In the genomic region with DNA sequence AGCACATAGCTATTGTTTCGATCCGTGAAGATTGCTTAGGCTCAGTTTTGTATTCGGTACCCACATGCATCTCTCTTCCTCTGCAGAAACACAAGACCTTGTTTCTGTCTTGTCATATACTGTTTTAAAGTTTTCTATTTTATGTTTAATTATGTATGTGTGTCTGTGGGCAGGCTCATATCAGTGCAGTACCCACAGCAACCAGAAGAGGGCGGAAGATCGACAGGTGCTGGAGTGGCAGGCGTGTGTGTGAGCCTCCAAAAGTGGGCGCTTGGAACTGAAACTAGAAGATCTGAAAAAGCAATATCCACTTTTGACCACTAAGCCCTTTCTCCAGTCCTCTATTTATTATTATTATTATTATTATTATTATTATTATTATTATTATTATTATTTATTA, we compare ENCODE assay signal across 12 mouse cellular contexts.
DNase-seq lines count a peak whose midpoint lies in the region; ATAC-seq and TF ChIP-seq lines count a peak whose summit lies in the region.
"Had no signal": no experiment of that assay in that cellular context is flagged by ENCODE, and none has a peak within 500 bp of the region (broad histone marks: within the 10 kb centered on the region; RNA-seq: fewer than 3 reads in every experiment).

No protein-coding gene starts in this region.

- TF ChIP-seq POLR2A in thymus, adult 2 months (IDR thresholded peaks at IDR 0.05; ENCODE audit: control insufficient read depth, extremely low read depth, insufficient read depth, low read length, poor library complexity): no peak

- no peak for ATAC-seq in hindbrain, embryonic 14.5 days (ENCODE audit: low FRiP score)
- ATAC-seq in granulocyte monocyte progenitor cell, adult 5-6 weeks (replicated peaks; ENCODE audit: poor library complexity, severe bottlenecking): peak; percentile 84
- ATAC-seq in midbrain, embryonic 15.5 days (replicated peaks): no peak
- ATAC-seq: forebrain, embryonic 15.5 days had no signal

- H3K4me1 ChIP-seq in hindbrain, embryonic 10.5 days (replicated peaks): no peaks in the 10 kb centered on the region
- H3K4me1 ChIP-seq in hindbrain, embryonic 14.5 days (replicated peaks; ENCODE audit: control insufficient read depth, insufficient read depth, low read length): no peaks in the 10 kb centered on the region
- no peaks in the 10 kb centered on the region for H3K4me1 ChIP-seq in thymus, adult 2 months (replicated peaks; ENCODE audit: control insufficient read depth, insufficient read depth, low read length)
- no peaks in the 10 kb centered on the region for H3K4me1 ChIP-seq in midbrain, embryonic 15.5 days
- H3K4me1 ChIP-seq: forebrain, embryonic 15.5 days; stomach, embryonic 15.5 days had no signal

- 75% methylated on average over 7 of the region's 7 CpGs for WGBS in hindbrain, embryonic 10.5 days
- WGBS in hindbrain, embryonic 14.5 days: 83% methylated on average over 7 of the region's 7 CpGs
- 88% methylated on average over 7 of the region's 7 CpGs for WGBS in thymus, adult 2 months
- 78% methylated on average over 7 of the region's 7 CpGs for WGBS in midbrain, embryonic 15.5 days

- TF ChIP-seq CTCF in thymus, adult 2 months (IDR thresholded peaks at IDR 0.05; ENCODE audit: borderline replicate concordance, control insufficient read depth, extremely low read depth, insufficient read depth, low read length, poor library complexity): peak; percentile 63; the same call in 1 of the 2 replicates

- DNase-seq in hindbrain, embryonic 10.5 days (ENCODE audit: low spot score): peak; percentile 4
- no peak for DNase-seq in hindbrain, embryonic 14.5 days (ENCODE audit: low spot score)
- DNase-seq in thymus, adult 2 months: peak; percentile 39
- no peak for DNase-seq in thymus, adult 18-20 months
- DNase-seq in adrenal gland, adult 8-10 months: no peak
- DNase-seq in heart, adult 9 months (ENCODE audit: low spot score in 2 of 2): no peak
- DNase-seq: adrenal gland, postnatal 25 days; lung, postnatal 14 days had no signal

- no peak overlapping the region for H3K27ac ChIP-seq in hindbrain, embryonic 10.5 days
- no peak overlapping the region for H3K27ac ChIP-seq in hindbrain, embryonic 14.5 days
- H3K27ac ChIP-seq in thymus, adult 2 months (ENCODE audit: control insufficient read depth, insufficient read depth, low read length): no peak overlapping the region
- no peak overlapping the region for H3K27ac ChIP-seq in midbrain, embryonic 15.5 days
- H3K27ac ChIP-seq: forebrain, embryonic 15.5 days; stomach, embryonic 15.5 days had no signal

- H3K4me2 ChIP-seq in hindbrain, embryonic 14.5 days (replicated peaks): no peak overlapping the region
- H3K4me2 ChIP-seq in midbrain, embryonic 15.5 days: no peak overlapping the region
- H3K4me2 ChIP-seq: forebrain, embryonic 15.5 days; stomach, embryonic 15.5 days had no signal

- H3K9ac ChIP-seq in hindbrain, embryonic 14.5 days: no peak overlapping the region
- H3K9ac ChIP-seq in midbrain, embryonic 15.5 days: no peak overlapping the region
- H3K9ac ChIP-seq: forebrain, embryonic 15.5 days; stomach, embryonic 15.5 days had no signal

- H3K27me3 ChIP-seq in hindbrain, embryonic 10.5 days (ENCODE audit: insufficient read depth, poor library complexity, severe bottlenecking): no peaks in the 10 kb centered on the region
- H3K27me3 ChIP-seq in hindbrain, embryonic 14.5 days (ENCODE audit: control insufficient read depth, insufficient read depth, low read length): no peaks in the 10 kb centered on the region
- no peaks in the 10 kb centered on the region for H3K27me3 ChIP-seq in thymus, adult 2 months (ENCODE audit: control insufficient read depth, insufficient read depth, low read length)
- H3K27me3 ChIP-seq in midbrain, embryonic 15.5 days (replicated peaks): no peaks in the 10 kb centered on the region
- H3K27me3 ChIP-seq: forebrain, embryonic 15.5 days; stomach, embryonic 15.5 days had no signal

- H3K36me3 ChIP-seq in hindbrain, embryonic 10.5 days: no peaks in the 10 kb centered on the region
- no peaks in the 10 kb centered on the region for H3K36me3 ChIP-seq in hindbrain, embryonic 14.5 days (replicated peaks; ENCODE audit: control insufficient read depth, insufficient read depth)
- H3K36me3 ChIP-seq in thymus, adult 2 months (ENCODE audit: control insufficient read depth, insufficient read depth, low read length): no peaks in the 10 kb centered on the region
- H3K36me3 ChIP-seq in midbrain, embryonic 15.5 days (replicated peaks): no peaks in the 10 kb centered on the region
- H3K36me3 ChIP-seq: forebrain, embryonic 15.5 days; stomach, embryonic 15.5 days had no signal

- H3K4me3 ChIP-seq in hindbrain, embryonic 10.5 days: no peak overlapping the region
- no peak overlapping the region for H3K4me3 ChIP-seq in hindbrain, embryonic 14.5 days (replicated peaks; ENCODE audit: low read length)
- no peak overlapping the region for H3K4me3 ChIP-seq in thymus, adult 2 months (ENCODE audit: control insufficient read depth, insufficient read depth, low read length)
- no peak overlapping the region for H3K4me3 ChIP-seq in midbrain, embryonic 15.5 days
- H3K4me3 ChIP-seq: forebrain, embryonic 15.5 days; stomach, embryonic 15.5 days had no signal

- no peaks in the 10 kb centered on the region for H3K9me3 ChIP-seq in hindbrain, embryonic 10.5 days
- no peaks in the 10 kb centered on the region for H3K9me3 ChIP-seq in hindbrain, embryonic 14.5 days (ENCODE audit: control insufficient read depth, low read length)
- H3K9me3 ChIP-seq in midbrain, embryonic 15.5 days: no peaks in the 10 kb centered on the region
- H3K9me3 ChIP-seq: forebrain, embryonic 15.5 days; stomach, embryonic 15.5 days had no signal

Comparison
In these comparisons a context has a peak if more than half of its experiments do, and no peak if none do; other contexts are left out.
1. DNase-seq: peak in hindbrain, embryonic 10.5 days (single experiment) and thymus, adult 2 months (single experiment); none in hindbrain, embryonic 14.5 days (single experiment), thymus, adult 18-20 months (0 of 2), adrenal gland, adult 8-10 months (single experiment) and heart, adult 9 months (0 of 2).